Mouse (Mus musculus) CD8-positive naive resting alpha-beta T cell, adult 2 months (primary cell): ENCODE data around the gene Mgarp.
"Not testable (repeated sequence)": the region's sequence is repeated elsewhere in the genome, so short reads cannot be mapped to it uniquely, and the experiment has no call there.

ENCODE experiments used
- DNase-seq, 2 experiments: peaks; one replicate each; pipeline ENCODE4 v3.0.0; 2022; ENCODE audit warnings: low read depth in 2 of 2, low spot score in 2 of 2

The Mgarp gene

DNA sequence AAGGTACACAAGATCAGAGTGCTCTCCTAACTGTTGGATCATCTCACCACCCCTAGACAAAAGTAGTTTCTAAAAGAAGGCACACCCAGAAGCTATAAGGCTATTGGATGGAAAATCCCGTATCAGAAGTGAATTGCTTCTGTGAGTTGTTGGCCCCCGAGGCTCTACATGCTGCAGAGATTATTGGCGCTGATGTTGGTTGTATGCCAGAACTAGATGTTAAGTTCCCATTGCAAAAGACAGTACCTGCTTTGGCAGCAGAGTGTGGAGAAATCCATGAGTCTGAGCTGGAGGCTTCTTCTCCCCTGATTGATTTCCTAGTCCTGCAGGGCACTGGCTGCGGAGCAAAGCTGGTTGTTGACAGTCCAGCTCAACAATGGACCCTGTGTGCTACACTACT is 28.5 kb downstream of the Mgarp start:
- DNase-seq = no peak

GRCm38 (mm10) chr3:51366926-51367325 is 29.6 kb downstream of the Mgarp start:
- DNase-seq = no peak

DNA sequence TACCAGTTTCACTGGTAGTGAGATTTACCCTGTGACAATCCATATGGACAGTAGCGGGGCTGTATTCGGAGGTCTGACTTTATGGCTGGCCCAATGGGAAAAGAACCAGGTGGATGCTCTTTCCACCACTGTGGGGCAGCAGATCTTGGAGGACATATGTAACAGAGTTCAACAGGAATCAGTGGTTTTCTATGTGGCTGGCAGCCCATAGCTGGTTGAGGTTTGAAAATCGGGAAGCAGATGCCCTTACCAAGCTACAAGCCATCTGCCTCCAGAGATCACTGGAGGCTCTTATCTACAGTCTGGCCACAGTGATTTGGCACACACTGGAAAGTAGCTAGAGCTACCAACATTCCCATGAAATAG is 31.0 kb downstream of the Mgarp start:
- no peak for DNase-seq

GRCm38 (mm10) chr3:51364703-51365516 is 31.6 kb downstream of the Mgarp start:
- DNase-seq = peak; percentile 67 to 74

DNA sequence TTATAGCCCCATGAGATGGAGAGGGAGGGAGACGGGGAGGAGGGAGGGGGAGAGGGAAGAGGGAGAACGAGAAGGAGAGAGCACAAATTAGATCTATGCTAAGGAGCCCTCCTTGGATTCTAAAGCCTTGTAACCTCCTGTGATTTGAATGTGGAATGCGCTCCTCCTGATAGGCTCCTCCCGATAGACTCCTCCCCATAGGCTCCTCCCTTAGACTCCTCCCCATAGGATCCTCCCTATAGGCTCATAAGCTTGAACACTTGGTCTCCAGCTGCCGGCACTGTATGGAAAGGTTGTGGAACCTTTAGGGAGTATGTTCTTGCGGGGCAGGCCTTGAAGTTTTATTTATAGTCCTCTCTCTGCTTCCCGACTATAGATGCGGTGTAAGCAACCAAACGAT is 35.5 kb downstream of the Mgarp start:
- DNase-seq = no peak

DNA sequence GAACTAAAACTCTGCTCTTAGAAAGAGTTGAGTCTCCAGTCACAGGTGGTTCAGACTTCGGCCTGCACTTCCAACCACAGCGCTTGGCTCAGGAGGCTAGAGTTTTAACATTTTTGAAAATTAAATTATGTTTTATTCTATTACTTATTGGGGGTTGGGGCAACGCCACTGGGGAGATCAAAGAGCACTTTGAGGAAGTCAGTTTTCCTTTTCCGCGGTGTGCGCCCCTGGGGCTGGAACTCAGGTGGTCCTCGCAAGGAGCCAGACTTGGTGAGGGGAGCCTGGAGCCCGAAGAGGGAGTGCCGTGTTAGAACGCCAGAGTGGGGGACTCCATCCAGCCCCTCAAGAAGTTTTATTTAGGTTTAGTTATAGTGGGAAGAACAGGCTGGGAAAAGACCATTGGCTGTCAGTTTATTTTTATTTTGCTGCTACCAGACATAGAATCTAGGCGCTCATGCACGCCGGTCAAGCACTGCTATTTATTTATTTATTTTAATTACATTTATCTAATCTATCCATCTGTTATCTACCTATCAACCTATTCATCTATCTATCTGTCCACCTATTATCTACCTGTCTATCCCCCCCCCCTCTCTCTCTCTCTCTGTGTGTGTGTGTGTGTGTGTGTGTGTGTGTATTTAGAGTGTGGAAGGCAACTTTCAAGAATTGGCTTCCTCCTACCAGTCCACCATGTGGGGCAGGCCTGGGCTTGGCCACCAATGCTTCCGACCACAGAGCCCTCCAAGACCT is 36.8 kb downstream of the Mgarp start:
- no peak for DNase-seq

- DNase-seq = peak; percentile 84 to 92
Measured at GRCm38 (mm10) chr3:51358660-51359557, 37.6 kb downstream of the Mgarp start.

GRCm38 (mm10) chr3:51358181-51358580 is 38.4 kb downstream of the Mgarp start:
- peak; percentile 85 to 87 for DNase-seq

DNA sequence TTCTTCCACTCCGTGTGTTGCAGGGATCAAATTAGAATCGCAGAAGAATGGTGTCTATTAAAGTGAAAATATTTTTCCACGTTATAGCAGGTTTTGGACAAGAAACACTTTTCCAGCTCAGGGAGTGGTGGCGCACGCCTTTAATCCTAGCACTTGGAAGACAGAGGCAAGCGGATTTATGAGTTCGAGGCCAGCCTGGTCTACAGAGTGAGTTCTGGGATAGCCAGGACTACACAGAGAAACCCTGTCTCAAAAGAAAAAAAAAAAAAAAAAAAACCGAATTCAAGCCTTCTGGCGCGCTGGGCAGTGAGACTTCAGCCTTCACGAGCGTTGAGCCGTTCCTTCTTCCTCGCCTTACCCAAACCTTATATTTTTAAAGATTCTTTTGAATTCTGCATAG is 38.9 kb downstream of the Mgarp start:
- DNase-seq = no peak

GRCm38 (mm10) chr3:51357078-51357477 is 39.5 kb downstream of the Mgarp start:
- DNase-seq = no peak

DNA sequence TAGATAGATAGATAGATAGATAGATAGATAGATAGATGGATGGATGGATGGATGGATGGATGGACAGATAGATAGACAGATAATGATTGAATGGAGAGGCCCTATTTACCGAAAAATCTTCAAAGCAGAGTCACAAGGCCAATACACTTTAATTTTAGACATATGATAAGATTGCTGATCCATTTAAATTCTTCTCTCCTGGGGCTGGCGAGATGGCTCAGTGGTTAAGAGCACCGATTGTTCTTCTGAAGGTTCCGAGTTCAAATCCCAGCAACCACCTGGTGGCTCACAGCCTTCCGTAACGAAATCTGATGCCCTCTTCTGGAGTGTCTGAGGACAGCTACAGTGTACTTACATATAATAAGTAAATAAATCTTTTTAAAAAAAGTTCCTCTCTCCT is 41.6 kb downstream of the Mgarp start:
- not testable (repeated sequence) for DNase-seq

DNA sequence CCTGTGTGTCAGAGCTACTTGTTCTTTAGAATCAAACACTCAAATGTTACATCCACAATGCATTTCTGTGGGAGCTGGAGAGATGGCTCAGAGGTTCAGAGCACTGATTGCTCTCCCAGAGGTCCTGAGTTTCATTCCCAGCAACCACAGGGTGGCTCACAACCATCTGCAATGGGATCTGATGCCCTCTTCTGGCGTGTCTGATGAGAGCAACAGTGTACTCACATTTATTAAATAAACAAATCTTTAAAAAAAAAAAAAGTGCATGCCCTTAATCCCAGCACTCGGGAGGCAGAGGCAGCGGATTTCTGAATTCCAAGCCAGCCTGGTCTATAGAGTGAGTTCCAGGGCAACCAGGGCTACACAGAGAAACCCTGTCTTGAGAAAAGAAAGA is 42.5 kb downstream of the Mgarp start:
- DNase-seq = no peak

DNA sequence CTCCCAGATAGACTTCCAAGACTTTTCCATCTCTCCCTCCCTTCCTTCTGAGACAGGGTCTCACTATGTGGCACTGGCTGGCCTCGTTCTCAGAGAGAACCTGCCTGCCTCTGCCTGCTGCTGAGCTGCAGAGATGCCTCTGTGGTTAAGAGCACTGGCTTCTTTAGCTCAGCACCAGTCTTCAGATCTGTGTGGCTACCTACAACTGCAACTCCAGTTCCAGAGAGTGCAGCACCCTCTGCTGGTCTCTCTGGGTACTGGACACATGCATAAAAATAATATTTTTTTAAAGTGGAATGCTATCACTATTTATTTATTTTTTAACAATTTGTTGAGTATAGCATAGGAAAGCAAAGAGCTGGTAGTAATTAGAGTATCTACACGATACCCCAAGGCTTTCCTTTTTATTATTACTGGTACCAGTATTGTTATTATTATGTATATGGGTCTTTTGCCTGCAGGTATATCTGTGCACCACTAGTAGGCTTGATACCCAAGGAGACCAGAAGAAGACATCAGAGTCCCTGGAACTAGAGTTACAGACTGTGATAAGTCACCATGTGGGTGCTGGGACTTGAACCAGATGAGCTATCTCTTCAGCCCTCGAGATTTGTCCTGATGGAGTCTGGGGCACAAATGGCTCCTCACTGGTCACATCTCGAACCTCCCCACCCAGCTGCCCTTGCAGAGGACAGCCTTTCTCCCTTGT is 43.1 kb downstream of the Mgarp start:
- peak; percentile 65 to 75 for DNase-seq

GRCm38 (mm10) chr3:51350806-51351205 is 45.7 kb downstream of the Mgarp start:
- no peak for DNase-seq

- no peak for DNase-seq
Measured at GRCm38 (mm10) chr3:51348646-51349238, 47.8 kb downstream of the Mgarp start.

GRCm38 (mm10) chr3:51345017-51345416 is 51.5 kb downstream of the Mgarp start:
- not testable (repeated sequence) for DNase-seq

GRCm38 (mm10) chr3:51344182-51344581 is 52.4 kb downstream of the Mgarp start:
- not testable (repeated sequence) for DNase-seq

DNA sequence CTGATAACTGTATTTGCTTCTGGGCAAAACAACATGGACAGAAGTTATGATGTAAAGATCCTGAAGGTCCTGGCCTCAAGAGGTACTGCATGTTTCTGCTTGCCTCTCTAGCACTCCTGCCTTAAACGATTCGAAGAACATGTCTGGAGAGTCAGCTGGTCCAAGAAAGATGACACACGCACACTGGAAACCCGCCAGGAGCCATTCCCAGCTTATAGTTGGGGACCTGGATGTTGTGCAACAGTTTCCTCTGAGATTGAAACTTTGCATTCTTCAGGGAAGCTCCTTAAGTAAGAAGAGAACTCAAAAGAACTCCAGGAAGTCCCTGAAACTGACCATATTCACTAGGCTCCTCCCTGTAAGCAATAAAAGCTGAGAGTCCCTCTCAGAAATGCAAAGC is 53.3 kb downstream of the Mgarp start:
- no peak for DNase-seq

GRCm38 (mm10) chr3:51342152-51342551 is 54.4 kb downstream of the Mgarp start:
- no peak for DNase-seq

DNA sequence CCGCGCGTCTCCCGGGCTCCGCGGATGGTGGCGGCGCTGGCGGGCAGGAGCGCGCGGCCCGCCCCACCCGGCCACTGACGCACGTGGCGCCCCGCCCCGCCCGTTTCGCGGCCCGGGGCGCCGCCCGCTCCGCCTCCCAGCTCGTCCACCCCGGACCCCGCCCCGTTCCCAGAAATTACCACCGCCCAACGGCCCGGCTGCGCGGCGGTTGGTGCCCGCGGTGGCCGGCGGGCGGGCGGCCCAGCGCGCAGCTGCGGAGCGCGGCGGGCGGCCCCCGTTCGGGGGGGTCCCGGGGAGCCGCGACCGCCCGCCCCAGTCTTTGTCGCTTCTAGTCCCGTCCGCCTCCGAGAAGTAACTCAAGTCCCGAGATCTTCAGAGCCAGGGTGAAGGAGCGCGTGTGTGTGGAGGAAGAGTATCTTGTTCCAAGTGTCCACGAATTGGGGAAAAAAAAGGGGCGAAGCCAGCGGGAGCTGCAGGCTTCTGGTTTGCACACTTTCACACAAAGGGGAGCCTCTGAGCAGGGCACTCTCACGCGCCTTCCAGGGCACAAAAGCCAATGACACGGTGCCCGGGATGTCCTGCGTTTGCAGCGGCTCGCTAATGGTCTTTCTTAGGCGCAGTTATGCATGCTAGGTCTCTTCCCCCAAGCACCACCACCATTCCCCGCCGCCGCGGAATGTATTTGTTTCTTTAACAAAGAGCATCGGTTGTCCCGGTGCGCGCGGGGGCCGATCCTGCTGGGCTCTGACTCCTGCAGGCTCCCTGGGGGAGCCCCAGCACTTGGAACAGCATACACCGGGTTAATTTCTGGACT is 55.1 kb downstream of the Mgarp start:
- DNase-seq = peak; percentile 39 to 46
